Mouse (Mus musculus) brain, embryonic 14.5 days (tissue): ENCODE results near the gene Sgo2a. TPM values are rescaled to one million over a fixed set of nuclear protein-coding genes. Genes with fewer than 3 reads are reported as not detected.

Source experiments
- DNase-seq: peaks from one replicate; pipeline ENCODE4 v3.0.0-alpha.2; 2011; ENCODE audit warnings: low read depth
- CTCF ChIP-seq: fragments of 200-500 bp; IDR thresholded peaks from 2 replicates; pipeline ENCODE4 v1.5.1; 2012; ENCODE audit warnings: inconsistent platforms, mild to moderate bottlenecking, moderate library complexity, borderline replicate concordance; ENCODE audit not compliant: insufficient read depth, insufficient read length; ENCODE audit errors: extremely low read depth
- POLR2A ChIP-seq: fragments of 200-500 bp; IDR thresholded peaks from 2 replicates; pipeline ENCODE4 v1.6.1; 2012; ENCODE audit warnings: mild to moderate bottlenecking, inconsistent platforms, borderline replicate concordance; ENCODE audit not compliant: poor library complexity, insufficient read depth, insufficient read length, severe bottlenecking; ENCODE audit errors: extremely low read depth
- polyA plus RNA-seq: library from polyadenylated mRNA; depleted of rRNA; stranded (reverse); fragments of >200 nt; gene quantifications from 2 replicates; pipeline ENCODE4 v1.2.3, GENCODE M21; 2012; rRNA removed

Sgo2a gene
- polyA plus RNA-seq, 1 experiment, result 5.3 TPM

- TF ChIP-seq POLR2A, result no peak
- TF ChIP-seq CTCF, result no peak
- DNase-seq, result no peak
Observed at GRCm38 (mm10) chr1:58071509-58071908, 75.7 kb downstream of the Sgo2a start.

GRCm38 (mm10) chr1:58072416-58072815 lies 76.6 kb downstream of the Sgo2a start:
- DNase-seq, result no peak
- no peak for TF ChIP-seq CTCF
- no peak for TF ChIP-seq POLR2A

- no peak for DNase-seq
Observed at GRCm38 (mm10) chr1:58072991-58073730, 77.4 kb downstream of the Sgo2a start.

GRCm38 (mm10) chr1:58074266-58074665 lies 78.5 kb downstream of the Sgo2a start:
- TF ChIP-seq POLR2A, result no peak
- no peak for TF ChIP-seq CTCF

More at GRCm38 (mm10) chr1:58072991-58073730, 77.4 kb downstream of the Sgo2a start:
- no peak for TF ChIP-seq POLR2A
- no peak for TF ChIP-seq CTCF

More at GRCm38 (mm10) chr1:58074266-58074665, 78.5 kb downstream of the Sgo2a start:
- no peak for DNase-seq

Other genes starting within 250 kb of the Sgo2a start
- 21.5 and 33.5 TPM in 2 replicates for gene Spats2l, start 221.8 kb upstream of the Sgo2a start, polyA plus RNA-seq
- gene Kctd18, start 23.0 kb downstream of the Sgo2a start, polyA plus RNA-seq, result 31.4 and 33.5 TPM in 2 replicates
- 0.29 and 0.44 TPM in 2 replicates for gene Aox1, start 34.0 kb downstream of the Sgo2a start, polyA plus RNA-seq
- gene Aox3, start 117.2 kb downstream of the Sgo2a start, polyA plus RNA-seq, result 0.18 and 0.64 TPM in 2 replicates
- gene Aox4, start 214.4 kb downstream of the Sgo2a start, polyA plus RNA-seq, result 0.22 and 0.40 TPM in 2 replicates